Mouse (Mus musculus) megakaryocyte-erythroid progenitor cell, adult 5-6 weeks (primary cell): ENCODE data around the gene Nfkb1. TPM values are rescaled to one million over a fixed set of nuclear protein-coding genes. Genes with fewer than 3 reads are reported as not detected.

Experiments
- ATAC-seq: replicated peaks from 2 replicates; pipeline ENCODE4 v1.8.0; 2016; ENCODE audit warnings: mild to moderate bottlenecking, inconsistent platforms; ENCODE audit not compliant: severe bottlenecking, poor library complexity, low FRiP score, low TSS enrichment
- total RNA-seq, 2 experiments: library from RNA; stranded (forward) in 1 of 2; stranded (reverse) in 1 of 2; fragments of 200-1000, 215-1000 nt in 1 of 2; fragments of >200 nt in 1 of 2; fragmentation: Nextera tagmentation in 1 of 2; gene quantifications; 2 replicates each; pipeline ENCODE4 v1.2.3; 2014 to 2017

Nfkb1 gene
- total RNA-seq, 2 experiments from 2014 or later = 59.1 to 61.5 TPM

GRCm38 (mm10) chr3:135567888-135568287 is 123.5 kb downstream of the Nfkb1 start:
- ATAC-seq = no peak

DNA sequence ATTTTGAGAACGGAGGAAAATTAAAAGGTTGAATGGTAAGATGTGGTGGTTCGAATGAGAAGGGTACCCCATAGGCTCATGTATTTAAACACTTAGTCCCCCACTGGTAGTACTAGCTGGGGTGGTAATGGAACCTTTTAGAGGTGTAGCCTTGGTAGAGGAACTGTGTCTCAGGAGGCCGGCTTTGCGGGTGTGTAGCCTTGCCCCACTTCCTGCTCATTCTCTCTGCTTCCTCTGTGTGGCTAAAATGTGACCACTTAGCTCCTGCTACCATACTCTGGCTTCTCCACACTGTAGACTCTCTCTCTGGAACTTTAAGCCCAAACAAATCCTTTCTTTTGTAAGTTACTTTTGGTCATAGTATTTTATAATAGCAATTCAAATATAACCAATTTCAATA is 126.0 kb downstream of the Nfkb1 start:
- no peak for ATAC-seq

DNA sequence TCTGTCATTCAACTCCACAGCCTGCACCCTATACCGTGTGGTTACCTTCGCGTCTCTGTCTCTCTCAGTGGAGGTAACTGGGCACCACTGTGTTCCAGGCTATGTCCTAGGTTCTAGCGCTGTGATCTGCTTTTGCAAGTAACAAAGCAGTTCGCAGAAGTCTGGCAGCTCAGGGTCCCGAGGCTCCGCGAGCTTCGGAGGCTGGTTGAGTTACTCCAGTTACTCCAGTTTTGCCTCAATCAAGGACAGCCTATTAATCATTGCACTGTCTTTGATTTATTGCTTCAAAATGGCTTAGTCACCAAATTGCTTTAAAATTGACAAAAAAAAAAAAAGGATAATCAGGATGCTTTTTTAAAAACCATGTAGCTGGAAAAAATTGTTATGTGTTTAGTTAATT is 126.6 kb downstream of the Nfkb1 start:
- ATAC-seq = no peak

DNA sequence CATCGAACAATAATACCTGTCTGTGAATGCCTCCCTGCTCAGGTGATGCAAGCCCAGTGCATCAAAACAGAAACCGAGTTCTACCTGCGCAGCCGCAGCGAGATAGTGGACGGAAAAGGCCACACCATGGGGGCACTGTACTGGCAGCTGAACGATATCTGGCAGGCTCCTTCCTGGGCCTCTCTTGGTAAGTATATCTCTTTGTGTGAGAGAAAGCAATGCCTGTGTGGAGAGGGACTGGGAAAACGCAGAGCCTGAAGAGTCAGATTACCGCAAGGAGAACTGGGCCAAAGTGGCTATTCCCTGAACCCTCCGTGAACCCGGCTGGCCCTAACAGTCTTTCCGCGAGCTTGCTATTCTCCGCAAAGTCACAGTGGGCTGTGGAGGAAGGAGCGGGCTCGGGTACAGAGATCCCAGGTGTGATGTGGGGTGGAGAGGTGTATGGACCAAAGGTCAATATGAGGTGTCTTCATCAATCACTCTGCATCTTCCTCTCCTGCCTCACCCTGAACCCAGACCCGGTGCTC is 128.1 kb downstream of the Nfkb1 start:
- no peak for ATAC-seq

DNA sequence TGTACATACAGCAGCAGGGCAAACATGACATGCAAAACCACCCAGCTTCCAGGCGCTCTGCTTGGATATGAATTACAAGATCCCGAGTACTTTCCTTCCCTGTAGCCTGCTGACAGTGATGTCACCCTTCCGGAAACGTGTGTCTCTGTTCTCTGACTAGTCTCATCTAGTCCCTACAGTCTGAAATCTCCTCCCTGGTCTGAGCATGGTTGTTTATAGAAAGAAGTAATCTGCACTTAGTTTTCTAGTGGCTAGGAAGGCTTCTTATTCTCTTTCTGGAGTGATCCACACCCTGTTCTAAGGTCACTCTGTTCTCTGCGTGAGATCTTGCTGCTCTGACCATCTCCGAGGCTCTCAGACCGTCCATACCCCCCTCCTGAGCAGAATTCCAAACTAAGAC is 129.3 kb downstream of the Nfkb1 start:
- ATAC-seq = no peak

GRCm38 (mm10) chr3:135556851-135557662 is 134.3 kb downstream of the Nfkb1 start:
- ATAC-seq = no peak

DNA sequence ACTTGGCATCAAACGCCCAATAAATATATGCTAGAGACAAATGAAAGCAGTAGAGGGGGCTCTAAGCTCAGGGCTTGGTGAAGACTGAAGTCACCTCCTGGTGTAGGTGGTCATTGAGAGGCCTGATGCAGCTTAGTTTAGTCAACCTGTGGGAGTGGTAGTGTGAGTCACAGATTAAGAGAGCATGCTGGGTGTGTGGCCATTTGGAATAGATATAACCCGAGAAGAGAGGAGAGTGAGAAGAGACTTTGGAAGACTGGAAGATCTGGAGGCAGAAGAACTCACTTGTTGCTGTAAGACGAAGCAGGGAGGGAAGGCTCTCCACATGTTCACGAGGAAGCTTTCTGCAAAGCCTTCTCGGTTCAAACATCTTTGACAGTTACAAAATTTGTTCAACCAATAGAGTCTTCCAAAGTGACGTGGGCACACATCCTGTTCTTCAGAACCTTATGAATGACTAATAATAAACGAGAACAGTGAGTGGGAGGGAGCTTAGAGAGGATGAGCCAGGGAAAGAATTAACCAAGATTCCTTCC is 135.2 kb downstream of the Nfkb1 start:
- ATAC-seq = 0 out of 2 replicates have a peak, but pooled peaks have one; percentile 24

DNA sequence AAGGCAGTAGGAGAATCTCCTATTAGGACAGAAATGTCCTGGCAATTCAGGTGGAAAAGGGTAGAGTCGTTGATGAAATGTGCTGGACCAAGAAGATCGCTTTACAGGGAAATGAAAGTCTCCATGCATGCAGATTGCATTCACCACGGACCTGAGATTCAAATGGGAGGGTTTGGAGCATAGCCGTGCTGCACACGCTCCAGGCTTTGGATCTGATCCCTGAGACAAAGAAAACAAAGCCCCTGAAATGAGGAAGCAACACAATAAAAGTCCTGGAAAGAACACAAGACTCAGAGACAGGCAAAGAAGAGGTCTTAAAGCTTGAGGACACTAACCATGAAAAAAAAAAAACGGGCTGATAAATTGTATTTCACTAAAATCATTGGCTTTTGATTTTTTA is 136.2 kb downstream of the Nfkb1 start:
- no peak for ATAC-seq

DNA sequence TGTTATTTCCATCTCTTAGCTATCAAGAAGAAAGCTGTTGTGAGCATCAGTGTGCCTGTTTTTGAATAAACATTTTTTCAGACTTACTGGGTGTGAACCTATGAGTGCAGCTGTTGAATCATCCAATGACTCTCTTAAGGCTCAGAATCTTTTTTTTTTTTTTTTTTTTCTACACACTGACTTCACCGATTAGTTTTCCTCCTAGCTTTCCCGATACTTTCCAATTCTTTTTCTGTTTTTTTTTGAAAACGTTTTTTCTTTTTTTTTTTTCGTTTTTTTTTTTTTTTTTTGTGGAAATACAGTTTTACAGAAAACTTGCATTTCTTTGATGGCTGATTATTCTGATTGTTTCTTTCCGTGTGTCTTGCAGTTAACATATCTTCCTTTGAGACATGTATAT is 138.5 kb downstream of the Nfkb1 start:
- no peak for ATAC-seq

GRCm38 (mm10) chr3:135547298-135547697 is 144.0 kb downstream of the Nfkb1 start:
- ATAC-seq = no peak

GRCm38 (mm10) chr3:135546212-135546923 is 145.0 kb downstream of the Nfkb1 start:
- ATAC-seq = no peak

Other genes with a start within 250 kb of the Nfkb1 start
- gene Manba, start 205.9 kb downstream of the Nfkb1 start, total RNA-seq (2014; fragmentation: Nextera tagmentation) = 7.0 and 10.7 TPM in 2 replicates
- gene Manba, start 205.9 kb downstream of the Nfkb1 start, total RNA-seq (2017) = 16.4 and 22.3 TPM in 2 replicates
- 22.9 and 31.0 TPM in 2 replicates for gene Slc39a8, start 133.7 kb upstream of the Nfkb1 start, total RNA-seq (2014; fragmentation: Nextera tagmentation)
- gene Slc39a8, start 133.7 kb upstream of the Nfkb1 start, total RNA-seq (2017) = 25.0 and 39.1 TPM in 2 replicates